Mouse (Mus musculus): ENCODE results near the gene Klhdc10.

Gene Klhdc10

DNA sequence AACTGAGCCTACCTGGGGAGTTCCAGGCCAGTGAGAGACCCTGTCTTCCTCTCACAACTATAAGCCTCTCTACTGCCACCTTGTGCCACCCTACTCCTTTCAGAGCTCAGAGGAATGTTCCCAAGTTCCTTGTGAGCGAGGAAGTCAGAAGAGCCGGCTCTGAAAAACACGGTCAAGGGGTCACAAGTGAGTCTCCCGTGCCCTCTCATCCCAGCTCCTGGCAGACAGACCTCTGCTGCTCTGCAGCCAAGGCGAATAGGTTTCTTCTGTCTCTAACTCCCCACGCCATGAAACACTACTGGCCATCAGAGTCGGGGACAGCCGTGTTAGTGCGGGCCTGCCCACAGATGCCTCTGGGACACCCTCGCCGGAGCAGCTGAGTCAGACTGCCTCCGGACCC, 67.0 kb downstream of the Klhdc10 start:
- no peak for DNase-seq (ENCODE audit: extremely low spot score, low spot score)

GRCm38 (mm10) chr6:30469370-30469769, 67.7 kb downstream of the Klhdc10 start:
- no peak for DNase-seq (ENCODE audit: extremely low spot score, low spot score)

DNA sequence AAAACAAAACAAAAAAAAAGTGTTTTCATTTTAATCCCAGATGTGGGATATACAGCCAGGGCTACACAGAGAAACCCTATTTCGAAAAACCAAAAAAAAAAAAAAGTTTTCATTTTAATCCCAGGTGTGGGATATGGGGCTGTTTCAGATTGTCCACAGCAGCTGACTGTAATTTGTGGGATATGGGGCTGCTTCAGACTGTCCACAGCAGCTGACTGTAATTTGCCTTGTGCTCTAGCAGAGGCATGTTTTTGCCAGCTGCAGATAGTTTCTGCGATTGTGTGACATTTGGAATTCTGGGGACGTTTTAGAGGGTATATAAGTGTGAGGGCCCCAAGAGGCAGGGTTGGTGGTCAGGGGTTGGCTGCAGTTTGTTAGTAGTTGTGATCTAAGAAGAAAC, 70.0 kb downstream of the Klhdc10 start:
- DNase-seq (ENCODE audit: extremely low spot score, low spot score): no peak

DNA sequence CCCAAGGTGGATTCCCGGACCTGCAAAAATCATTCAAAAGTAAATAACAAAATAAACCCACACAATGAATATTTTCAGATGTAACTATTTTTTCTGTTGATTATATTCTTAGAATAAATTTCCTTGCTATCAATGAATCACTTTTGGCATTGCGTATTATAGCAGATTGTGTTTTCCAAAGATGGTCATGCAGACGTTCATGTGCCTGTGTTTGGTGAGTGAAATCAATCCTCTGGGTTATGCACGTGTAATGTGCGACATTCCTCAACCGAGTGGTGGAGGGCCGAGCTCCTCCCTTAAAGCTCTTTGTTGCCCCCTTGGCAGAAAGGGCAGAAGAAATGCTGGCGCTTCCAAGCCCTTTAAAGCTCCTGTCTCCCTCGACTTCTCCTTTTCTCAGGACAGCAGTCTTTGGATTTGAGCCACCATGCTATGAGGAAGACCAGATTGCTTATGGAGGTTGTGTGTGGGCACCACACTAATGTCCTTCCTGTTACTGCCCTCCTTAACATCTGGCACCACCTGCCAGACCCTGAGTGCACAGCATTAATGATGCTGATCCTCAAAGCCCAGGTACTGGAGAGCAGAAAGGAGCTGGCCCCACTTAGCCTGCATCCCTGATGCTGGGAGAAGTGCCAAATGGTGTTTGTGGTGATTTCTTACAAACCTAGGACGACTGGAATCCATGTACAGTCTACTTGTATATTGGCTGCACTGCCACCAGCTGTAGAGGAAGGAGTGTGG, 74.5 kb downstream of the Klhdc10 start:
- no peak for DNase-seq (ENCODE audit: extremely low spot score, low spot score)

DNA sequence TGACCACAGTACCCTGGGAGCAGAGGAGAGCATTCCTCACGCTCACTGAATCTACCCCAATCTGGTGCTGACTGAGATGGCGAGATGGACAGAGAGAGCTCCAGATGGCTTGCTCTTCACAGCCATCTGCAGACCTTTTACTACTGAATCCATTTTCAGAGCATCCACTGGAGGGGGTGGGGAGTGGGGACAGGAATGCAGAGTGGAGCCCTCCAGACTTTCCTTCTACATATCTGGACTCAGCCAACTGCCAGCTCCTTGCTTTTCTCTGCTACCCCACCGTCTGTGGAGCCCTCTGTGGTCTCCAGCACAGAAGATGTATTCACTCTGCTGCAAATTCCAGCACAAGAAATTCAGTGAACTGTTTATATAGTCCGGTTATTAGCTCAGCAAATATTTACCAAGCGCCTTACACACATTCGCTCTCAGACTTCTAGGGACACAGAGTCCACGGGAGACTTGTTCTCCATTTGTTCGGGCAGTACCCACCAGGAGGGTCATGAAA, 75.6 kb downstream of the Klhdc10 start:
- no peak for DNase-seq (ENCODE audit: extremely low spot score, low spot score)

DNA sequence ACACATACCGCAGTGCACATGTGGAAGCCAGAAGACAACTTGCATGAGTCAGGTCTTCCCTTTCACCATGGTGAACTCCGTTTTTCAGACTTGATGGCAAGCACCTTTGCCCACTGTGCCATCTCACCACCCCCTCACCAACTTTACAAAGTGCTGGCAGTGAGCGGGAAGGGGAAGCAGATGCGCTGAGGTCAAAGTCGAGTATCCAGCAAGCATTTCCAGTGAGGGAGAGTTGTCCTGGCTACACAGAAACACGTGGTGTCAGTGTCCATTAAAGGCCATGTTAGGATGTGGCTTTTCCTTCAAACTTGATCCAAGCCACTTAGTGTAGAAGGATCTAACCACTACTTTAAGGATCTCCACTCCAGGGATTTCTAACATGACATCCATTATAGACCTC, 76.1 kb downstream of the Klhdc10 start:
- no peak for DNase-seq (ENCODE audit: extremely low spot score, low spot score)

- DNase-seq (ENCODE audit: extremely low spot score, low spot score): no peak
Measured at GRCm38 (mm10) chr6:30479418-30479817, 77.8 kb downstream of the Klhdc10 start.

DNA sequence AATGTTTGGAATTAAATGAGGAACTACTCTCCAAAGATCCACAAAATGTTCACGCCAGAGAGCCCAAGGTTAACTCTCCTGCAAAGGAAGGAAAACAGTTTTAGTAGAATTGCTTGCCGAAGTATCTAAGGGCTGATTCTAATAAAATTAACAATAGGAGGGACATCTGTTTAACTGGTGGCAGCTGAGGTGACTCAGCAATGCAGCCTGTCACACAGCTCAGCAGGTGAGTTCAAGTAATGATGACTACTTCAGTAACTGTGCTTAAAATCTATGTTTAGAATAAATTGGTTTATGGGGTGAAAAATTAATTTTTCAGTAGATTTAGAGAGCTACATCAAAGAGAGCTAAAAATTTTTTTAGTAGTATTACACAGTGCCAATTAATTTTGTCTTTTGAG, 81.2 kb downstream of the Klhdc10 start:
- DNase-seq (ENCODE audit: extremely low spot score, low spot score): no peak

GRCm38 (mm10) chr6:30486504-30486903, 84.8 kb downstream of the Klhdc10 start:
- no peak for DNase-seq (ENCODE audit: extremely low spot score, low spot score)

GRCm38 (mm10) chr6:30499049-30499448, 97.4 kb downstream of the Klhdc10 start:
- DNase-seq (ENCODE audit: extremely low spot score, low spot score): no peak

All from neural tube, embryonic 10.5 days (tissue).